Mouse (Mus musculus) heart, postnatal 14 days (tissue): ENCODE results near the gene Racgap1. TPM values are rescaled to one million over a fixed set of nuclear protein-coding genes. Genes with fewer than 3 reads are reported as not detected.

Source experiments
- DNase-seq, 2 experiments: peaks; one replicate each; pipeline ENCODE4 v3.0.0; 2021 to 2022
- intact Hi-C: fragments of 180-260 bp; cut with DNase I; formaldehyde crosslinking; loops from one replicate; pipeline ENCODE4 v1.15.1; 2025
- total RNA-seq, 2 experiments: library from RNA; stranded (reverse); gene quantifications; 2 replicates each; pipeline ENCODE4 v1.2.3; 2021

Gene Racgap1
- total RNA-seq, 2 experiments from 2014 or later = 8.6 to 12.2 TPM

DNA sequence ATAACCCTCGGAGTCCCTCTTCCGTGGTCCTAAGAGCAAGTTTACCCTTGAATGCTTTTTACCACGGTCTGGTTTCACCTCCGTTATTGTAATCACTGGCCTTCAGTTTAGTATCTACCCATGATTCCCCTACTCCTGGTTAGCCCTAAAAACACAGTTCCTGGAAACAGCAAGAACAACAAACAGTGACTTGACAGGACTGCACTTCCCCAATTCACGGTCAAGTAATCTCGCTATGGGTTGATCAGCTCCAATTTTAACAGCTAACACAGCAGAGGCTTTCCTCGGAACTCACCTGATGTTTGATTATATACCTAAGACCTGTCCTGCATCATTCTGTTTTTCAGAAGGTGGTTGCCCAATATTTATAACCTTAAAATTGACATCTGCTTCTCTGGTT lies 16.8 kb downstream of the Racgap1 start:
- no peak for DNase-seq
- intact Hi-C loops = no loop called here

GRCm38 (mm10) chr15:99631618-99632017 lies 19.8 kb downstream of the Racgap1 start:
- no peak for DNase-seq
- intact Hi-C loops = no loop called here

GRCm38 (mm10) chr15:99622063-99622462 lies 29.4 kb downstream of the Racgap1 start:
- intact Hi-C loops = no loop called here
- DNase-seq = no peak

- intact Hi-C loops = no loop called here
- DNase-seq = no peak
Observed at GRCm38 (mm10) chr15:99619821-99620220, 31.6 kb downstream of the Racgap1 start.

GRCm38 (mm10) chr15:99618595-99618994 lies 32.9 kb downstream of the Racgap1 start:
- intact Hi-C loops = no loop called here
- no peak for DNase-seq

GRCm38 (mm10) chr15:99615246-99615645 lies 36.2 kb downstream of the Racgap1 start:
- intact Hi-C loops = no loop called here
- DNase-seq = no peak

DNA sequence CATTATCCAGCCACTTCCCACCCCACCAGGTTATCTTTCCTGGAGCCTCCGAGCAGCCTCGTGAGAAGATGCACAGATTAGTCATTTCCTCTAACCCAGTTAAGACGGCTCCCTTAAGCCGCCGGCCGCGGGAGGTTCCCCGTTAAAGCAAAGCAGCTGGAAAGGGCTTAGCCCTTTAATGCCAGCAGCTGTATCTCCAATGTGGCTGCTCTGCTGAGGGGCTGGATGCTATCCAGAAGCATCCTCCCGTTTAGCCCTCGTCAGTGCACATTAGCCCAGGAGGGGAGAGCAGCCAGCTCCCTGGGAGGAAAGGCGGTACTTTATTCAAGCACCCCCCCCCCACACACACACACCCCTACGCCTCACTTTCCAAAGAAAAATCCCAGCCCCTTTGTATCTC lies 36.7 kb downstream of the Racgap1 start:
- peak; percentile 23 to 60 for DNase-seq
- intact Hi-C loops = no loop called here

DNA sequence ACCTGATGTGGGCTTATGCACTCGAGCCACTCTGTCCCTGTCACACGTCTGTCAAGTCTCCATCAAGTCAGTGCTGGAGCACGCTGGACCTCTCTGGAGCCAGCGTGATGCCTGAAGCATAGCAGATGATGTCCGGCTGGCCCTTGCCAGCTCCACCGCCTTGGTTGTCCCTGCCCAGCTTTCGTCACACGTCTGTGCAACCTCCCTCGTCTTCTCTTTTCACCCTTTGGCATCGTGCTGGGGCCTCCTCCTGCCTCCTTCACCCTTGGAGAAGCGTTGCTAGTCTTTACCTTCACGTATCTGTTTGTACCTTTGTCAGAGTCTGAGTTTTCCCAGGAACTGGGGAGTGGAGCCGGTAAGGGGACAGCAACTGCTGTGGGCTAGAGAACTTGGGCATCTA lies 37.2 kb downstream of the Racgap1 start:
- DNase-seq = no peak
- intact Hi-C loops = no loop called here

GRCm38 (mm10) chr15:99611563-99611962 lies 39.9 kb downstream of the Racgap1 start:
- no peak for DNase-seq
- intact Hi-C loops = no loop called here

DNA sequence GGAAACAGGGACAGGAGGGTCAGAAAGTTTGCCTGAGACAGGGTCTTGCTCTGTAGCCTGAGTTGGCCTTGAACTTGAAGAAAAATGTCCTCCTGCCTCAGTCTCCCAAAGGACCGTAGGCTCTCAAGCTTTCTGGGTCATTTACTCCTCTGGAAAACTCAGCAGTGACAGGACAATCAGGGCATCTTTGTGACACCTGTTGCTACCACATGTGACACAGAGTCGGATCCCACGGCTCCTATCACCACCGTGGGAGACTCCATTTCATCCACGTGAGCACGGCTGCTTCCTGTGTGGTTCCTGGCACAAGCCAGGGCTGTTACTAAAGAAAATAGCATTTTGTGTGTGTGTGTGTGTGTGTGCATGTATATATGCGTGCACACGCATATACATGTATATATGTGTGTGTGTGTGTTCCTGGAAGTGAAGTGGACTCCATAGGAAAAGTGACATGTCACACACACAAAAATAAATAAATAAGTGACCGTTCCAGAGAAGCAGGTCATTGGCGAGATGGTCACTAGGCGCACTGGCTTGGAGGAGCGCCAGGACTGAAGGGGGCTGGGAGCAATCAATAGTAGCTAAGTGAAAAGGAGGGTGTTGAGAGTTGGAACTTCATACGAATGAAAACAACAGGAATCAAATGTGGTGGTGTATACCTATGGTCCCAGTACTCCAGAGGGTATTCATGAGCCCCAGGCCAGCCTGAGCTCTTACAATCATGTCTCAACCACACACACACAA lies 42.9 kb downstream of the Racgap1 start:
- DNase-seq = no peak
- intact Hi-C loops = no loop called here

- DNase-seq = no peak
- intact Hi-C loops = no loop called here
Observed at GRCm38 (mm10) chr15:99607388-99608113, 43.9 kb downstream of the Racgap1 start.

DNA sequence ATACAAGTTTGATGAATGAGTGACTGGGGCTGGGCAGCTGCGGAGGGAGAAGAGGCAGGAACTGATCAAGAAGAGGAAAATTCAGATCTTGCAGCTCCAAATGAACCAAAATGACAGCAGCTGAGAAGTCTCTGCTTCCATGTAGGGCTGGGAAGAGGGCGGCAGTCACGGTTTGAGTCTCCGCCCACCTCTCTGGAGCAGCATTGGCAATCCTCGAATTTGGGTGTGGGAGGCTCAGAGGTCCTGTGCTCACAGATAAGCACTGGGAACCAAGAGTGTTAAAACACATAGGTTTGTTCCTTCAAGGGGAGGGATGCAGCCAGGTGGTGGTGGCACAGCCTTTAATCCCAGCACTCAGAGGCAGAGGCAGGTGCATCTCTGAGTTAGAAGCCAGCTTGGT lies 44.9 kb downstream of the Racgap1 start:
- intact Hi-C loops = no loop called here

DNA sequence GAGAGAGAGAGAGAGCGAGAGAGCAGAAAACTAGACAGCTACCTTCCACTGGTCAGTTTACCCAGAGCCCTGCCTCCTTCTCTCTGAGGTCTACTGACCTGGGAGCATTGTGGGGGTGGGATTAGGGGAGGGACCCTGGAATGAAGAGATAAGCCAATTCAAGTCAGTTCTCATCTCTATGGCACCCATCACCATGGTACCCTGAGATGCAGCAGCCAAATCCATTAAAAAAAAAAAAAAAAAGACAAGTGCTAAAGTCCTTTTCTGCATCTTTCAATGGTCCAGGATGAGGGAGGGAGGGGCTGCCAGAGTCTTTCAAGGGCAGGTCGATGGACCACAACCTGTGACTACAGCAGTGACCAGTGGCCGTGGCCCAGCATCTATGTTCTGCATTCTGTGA lies 45.9 kb downstream of the Racgap1 start:
- no peak for DNase-seq
- intact Hi-C loops = no loop called here

More for the DNA sequence above, 44.9 kb downstream of the Racgap1 start:
- no peak for DNase-seq

GRCm38 (mm10) chr15:99603216-99603615 lies 48.2 kb downstream of the Racgap1 start:
- intact Hi-C loops = no loop called here
- DNase-seq = no peak

DNA sequence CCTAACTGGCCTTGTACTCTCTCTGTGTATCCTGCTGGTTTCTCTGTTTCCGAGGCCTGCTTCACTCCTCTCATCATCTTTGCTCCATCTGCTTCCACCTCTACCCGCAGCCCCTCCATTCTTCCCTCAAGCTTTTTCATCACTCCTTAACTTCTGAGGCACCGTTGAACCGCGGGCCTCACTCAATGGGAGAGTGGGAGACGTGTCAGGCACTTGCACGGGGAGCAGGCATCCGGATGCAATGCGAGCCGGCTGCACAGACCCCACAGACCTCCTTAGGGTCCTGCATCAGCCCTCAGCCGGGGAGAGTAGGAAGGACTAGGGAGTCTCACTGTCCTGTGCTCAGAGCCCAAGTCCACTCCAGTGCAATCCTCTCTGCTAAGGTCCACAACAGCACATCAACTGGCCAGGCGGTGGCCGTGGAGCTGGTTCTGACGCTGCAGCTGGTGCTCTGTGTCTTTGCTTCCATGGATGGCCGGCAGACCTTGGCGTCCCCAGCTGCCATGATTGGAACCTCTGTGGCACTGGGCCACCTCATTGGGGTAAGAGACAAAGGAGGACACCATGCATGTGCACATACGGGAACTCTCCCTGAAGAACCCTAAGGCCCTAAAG lies 49.1 kb downstream of the Racgap1 start:
- intact Hi-C loops = no loop called here
- no peak for DNase-seq

- no peak for DNase-seq
- intact Hi-C loops = no loop called here
Observed at GRCm38 (mm10) chr15:99601823-99602120, 49.7 kb downstream of the Racgap1 start.

GRCm38 (mm10) chr15:99600986-99601822 lies 50.3 kb downstream of the Racgap1 start, which contains the start of gene Aqp6:
Gene Aqp6, plus strand, starts transcription at chr15:99601400.
- intact Hi-C loops = no loop called here

GRCm38 (mm10) chr15:99599245-99600070 lies 52.0 kb downstream of the Racgap1 start:
- intact Hi-C loops = loop anchor here (5.0 to 10.0 kb wide), 3 partner anchors 178 to 308 kb away; no protein-coding TSS in a partner anchor
- DNase-seq = no peak

More at GRCm38 (mm10) chr15:99600986-99601822, 50.3 kb downstream of the Racgap1 start, which contains the start of gene Aqp6:
- DNase-seq = no peak

DNA sequence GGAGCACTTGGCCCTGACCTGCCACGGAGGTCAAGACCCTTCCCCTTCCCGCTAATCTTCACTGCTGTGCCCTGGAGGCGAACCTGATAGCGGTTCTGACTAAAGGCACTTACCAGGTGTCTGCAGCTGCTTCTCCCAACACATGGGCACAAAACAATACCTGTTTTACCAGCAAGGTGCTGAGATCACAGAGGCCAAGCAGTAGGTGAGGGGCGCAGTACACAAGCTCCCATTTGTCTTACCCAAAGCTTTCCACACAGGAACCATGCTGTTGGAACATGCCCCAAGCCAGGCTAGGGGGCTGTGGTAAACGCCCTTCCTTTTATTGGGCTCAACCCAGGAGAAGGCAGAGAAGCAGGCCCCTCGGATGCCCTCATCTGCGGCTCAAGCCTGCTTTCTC lies 53.9 kb downstream of the Racgap1 start:
- intact Hi-C loops = loop anchor here (5.0 to 10.0 kb wide), 3 partner anchors 180 to 310 kb away; no protein-coding TSS in a partner anchor
- no peak for DNase-seq

GRCm38 (mm10) chr15:99596841-99597240 lies 54.6 kb downstream of the Racgap1 start:
- intact Hi-C loops = loop anchor here (1.0 to 10.0 kb wide), 6 partner anchors 72 to 310 kb away; no protein-coding TSS in a partner anchor
- no peak for DNase-seq
